Mouse (Mus musculus): ENCODE data around the gene Spocd1.

Gene Spocd1

DNA sequence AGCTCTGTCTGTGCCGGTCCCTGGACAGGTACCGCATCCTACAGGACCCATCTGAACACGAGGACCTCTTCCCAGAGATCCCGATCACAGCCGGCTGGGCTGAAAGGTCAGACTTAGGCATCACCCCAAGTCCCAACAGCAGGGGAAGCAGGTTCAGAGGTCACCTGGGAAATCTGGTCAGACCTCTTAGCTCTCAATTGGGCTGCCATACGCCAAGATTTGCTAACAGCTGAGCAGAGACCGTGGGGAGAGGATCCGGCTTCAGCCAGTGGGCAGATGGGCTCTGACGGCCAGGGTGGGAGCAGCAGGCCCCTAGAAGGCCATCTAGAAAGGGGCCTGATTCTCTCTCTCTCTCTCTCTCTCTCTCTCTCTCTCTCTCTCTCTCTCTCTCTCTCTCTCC lies 45.2 kb downstream of the Spocd1 start:
- no peak for DNase-seq (ENCODE audit: extremely low spot score)

DNA sequence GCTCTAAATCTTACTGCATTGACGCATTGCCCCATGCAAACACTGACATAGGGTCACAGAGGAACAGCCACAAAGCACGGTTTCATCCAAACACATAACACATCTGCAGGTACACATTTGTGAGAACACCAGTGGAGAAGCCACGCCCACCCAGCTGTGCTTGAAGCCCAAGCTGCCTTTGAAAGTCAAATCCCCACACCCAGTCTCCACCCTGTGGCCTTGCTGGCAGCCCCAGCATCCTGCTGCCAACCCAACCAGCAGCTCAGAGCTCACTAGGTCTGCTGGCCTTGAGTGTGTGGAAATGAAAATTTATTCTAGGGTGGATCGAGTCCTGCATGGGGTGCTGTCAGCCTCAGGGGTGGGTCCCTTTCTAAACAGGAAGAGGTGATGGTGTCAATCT lies 48.2 kb downstream of the Spocd1 start:
- no peak for DNase-seq (ENCODE audit: extremely low spot score)

DNA sequence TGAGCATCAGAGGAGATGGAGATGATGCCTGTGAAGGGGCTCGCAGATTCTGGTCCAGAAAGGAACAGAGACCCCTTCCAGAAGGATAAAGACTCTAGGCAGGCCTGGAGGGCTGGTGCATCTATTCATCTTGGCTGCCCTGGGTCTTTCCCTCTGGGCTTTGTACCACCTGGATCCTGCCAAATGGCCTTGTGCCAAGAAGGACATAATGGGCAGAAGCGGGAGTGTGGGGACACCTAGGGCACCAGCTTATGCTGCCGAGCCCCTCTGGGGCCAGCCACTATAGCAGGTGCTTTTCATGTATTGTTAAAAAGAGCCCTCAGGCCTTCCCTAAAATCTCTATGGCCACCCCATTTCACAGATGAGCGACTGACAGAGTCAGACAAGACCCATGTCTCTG lies 49.2 kb downstream of the Spocd1 start:
- no peak for DNase-seq (ENCODE audit: extremely low spot score)

DNA sequence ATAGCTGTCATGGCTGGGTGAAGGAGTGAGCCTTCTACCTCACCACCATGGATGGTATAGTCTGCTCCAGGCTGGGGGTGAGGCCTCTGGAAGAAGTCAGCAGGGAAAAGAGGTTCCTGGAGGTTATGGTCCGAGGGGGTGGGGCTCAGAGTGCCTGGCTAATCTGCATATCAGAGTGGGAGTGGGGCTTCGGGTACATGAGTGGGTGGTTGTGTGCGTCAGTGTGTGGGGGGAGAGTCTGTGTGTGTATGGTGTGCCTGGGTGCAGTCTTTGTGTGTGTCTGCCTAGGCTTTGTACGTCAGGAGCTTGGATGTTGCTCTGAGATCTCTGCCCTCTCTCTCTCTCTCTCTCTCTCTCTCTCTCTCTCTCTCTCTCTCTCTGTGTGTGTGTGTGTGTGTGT lies 49.9 kb downstream of the Spocd1 start:
- DNase-seq (ENCODE audit: extremely low spot score), result no peak

DNA sequence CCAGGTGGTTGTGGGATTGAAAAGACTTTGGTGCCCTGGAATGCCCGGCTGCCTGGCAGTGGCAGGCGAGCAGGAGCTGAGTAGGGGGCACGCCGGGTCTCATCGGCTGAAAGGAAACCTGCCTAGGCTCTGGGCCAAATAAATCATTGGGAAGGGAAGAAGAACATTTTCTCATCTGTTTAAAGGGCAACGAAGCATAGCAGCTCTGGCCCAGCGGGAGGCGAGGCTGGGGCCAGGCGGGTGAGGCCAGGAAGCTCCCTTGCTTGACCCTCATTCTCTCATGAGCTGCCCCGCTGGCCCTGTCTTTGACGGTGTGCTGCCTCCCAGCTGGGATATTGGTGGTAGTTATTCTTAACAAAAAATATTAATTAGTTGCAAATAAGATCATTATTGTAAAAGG lies 52.6 kb downstream of the Spocd1 start:
- no peak for DNase-seq (ENCODE audit: extremely low spot score)

DNA sequence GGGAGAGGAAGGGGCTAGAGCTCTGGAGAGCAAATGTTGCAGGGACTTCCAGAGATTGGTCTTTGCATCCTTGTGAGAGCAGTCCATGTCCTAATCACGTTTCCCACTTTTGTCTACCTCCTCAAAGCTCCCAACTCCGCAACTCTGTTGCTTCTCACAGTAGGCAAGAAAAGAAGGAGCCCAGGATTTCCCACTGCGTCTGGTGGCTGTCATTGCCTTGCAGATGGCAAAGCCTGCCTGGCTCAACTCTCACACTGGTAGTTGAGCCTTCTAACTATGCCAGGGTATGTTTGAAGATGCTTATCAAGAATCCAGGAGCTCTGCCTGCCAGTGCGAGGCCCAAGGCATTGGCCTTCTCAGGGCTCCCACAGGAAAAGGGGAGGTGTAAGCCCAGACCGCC lies 54.0 kb downstream of the Spocd1 start:
- no peak for DNase-seq (ENCODE audit: extremely low spot score)

DNA sequence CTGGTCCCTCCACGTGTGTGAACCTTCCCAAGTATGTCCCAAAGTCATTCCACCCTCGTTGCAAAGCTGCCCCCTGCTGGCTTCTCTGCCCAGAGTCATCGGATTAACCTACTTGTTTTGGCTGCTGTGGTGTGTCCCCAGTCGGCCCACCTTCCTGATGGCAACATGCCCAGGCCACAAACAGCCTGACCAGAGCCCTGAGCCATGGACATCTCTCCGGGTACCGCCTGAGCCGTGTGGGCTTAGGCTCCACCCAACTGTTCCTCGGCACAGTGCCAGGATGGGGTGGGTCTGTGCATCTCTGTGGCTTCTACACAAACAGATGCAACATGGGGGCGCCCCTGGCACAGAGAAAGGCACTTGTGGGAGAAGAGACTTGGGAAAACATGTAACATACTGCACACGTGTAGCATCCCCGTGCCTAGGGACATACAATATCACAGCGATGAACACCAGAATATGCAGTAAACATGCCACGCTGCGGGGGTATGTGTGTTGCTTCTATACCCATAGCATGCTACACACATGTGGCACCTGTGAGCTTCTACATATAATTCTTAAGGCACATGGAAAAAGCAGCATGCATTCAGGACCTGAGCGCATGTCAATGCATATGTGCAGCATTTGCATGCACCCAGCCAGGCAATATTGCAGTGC lies 54.8 kb downstream of the Spocd1 start:
- peak; percentile 72 for DNase-seq (ENCODE audit: extremely low spot score)

DNA sequence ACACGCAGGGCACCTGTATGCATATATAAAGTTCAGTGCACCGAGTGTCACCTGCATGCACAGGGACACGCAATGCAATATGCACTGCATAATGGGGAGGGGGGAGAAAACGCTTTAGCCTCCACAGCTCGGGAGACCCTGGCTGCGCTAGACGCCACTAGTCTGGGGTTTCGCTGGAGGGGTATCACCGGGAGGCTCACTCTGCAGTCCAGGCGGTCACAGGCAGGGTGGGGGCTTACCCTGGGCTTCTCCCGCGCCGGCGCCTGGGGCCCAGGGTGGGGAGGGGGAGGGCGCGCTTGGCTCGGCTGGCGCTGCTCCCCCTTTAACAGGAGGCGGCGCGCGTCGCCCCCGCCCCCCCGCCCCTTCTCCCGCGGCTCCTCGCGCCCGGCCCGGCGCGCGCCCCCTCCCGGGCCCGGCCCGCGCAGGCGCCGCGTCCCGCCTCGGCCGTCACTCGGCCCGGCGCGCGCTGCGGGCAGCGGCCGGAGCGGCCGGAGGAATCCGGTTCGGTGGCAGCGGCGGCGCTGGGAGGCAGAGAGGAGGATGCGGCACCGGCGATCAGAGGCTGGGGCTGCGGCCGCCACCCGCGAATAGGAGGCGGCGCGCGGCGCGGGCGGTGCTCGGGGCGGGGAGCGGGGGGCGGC lies 55.5 kb downstream of the Spocd1 start, which contains the start of gene Adgrb2:
Gene Adgrb2, plus strand, starts transcription at position 450 of the 641 bp plus-strand sequence.
- DNase-seq (ENCODE audit: extremely low spot score), result peak; percentile 46

DNA sequence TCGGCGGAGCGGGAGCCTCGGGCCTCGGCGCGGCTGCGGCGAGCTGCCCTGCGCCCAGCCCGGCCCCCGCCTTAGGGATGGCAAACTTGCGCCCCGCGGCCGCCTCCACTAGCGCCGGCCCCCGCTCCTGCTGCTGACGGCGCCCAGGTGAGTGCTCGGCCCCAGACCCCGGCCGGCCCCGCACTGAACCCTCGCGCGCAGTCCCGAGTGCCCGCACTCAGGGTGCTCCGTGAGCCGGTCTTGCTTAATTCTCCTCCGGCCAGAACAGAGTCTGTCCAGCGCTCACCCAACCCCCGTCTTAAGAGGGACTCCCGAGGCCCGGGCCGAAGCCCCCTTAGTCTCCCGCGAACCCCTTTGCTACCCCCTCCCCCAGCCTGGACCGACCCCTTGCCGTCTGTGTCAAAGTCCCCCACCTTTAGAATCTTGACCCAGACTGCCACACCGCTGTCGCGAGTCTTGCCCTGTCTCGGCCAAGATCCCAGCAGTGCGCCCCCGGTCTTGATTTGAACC lies 56.2 kb downstream of the Spocd1 start:
- DNase-seq (ENCODE audit: extremely low spot score), result peak; percentile 32

DNA sequence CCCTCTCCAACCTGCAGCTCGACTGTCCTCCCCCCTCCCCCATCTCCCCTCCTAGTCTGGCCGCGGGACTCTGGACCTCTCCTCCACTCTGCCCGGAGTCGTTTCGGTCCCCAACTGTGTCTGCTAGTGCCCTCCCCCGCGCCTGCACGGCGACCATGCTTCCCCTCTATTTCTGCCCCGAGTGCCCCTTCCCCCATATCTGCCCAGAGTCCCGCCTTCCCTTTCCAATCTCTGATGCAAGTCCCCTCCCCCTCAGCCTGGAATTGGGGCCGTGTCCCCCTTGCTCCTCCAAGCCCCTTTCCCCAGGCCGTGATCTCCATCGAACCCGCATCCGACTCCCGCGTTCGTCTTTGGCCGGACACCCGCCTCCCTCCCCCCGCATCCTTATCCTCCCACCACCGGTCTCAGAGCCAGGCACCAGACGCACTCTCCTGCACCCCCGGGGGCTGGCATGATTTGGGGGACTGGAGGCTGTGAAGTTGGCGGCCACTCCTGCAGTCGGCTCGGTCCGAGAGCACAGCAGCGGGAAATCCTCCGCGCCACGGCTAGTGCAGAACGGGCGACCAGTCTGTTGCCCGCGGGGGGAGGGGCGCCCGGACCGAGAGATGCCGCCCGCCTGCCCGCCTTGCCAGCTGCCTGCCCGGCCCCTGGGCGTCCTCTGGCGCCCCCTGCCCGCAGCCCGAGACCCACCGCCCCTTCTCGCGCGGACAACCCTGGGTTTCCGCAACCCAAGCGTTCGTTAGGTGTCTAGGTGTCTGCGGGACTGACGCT lies 56.8 kb downstream of the Spocd1 start:
- DNase-seq (ENCODE audit: extremely low spot score), result peak; percentile 69

DNA sequence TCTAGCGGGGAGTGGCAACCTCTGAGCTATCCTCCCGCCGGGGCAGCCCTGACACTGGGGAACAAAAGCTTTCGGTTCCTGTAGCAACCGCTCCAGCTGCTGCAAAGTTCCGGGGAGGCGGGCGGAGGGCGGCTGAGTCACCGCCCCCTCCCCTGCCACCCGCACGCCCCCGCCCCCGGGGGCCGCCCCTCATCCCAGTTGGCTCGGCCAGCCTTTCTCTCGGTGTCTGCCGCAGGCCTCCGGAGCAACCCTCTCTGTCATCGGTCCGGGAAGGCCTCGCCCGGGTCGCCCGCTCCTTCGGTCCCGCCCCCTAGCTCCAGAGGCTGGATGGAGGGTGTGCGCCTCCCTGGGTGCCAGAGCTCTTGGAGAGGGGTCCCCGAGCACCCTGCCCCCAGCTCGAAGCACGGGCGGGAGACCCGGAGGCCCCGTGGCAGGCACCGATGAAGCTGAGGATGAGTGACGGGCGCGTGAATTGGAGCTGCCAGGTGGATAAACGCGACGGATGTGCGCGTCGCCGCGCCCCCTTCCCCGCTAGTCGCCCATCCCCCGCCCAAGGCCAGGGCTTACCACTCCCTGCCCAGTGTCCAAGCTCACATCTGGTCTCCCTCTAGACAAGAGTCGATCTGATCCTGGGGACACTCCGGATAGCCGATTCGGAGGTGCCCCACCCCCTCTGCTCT lies 58.9 kb downstream of the Spocd1 start:
- DNase-seq (ENCODE audit: extremely low spot score), result peak; percentile 67

DNA sequence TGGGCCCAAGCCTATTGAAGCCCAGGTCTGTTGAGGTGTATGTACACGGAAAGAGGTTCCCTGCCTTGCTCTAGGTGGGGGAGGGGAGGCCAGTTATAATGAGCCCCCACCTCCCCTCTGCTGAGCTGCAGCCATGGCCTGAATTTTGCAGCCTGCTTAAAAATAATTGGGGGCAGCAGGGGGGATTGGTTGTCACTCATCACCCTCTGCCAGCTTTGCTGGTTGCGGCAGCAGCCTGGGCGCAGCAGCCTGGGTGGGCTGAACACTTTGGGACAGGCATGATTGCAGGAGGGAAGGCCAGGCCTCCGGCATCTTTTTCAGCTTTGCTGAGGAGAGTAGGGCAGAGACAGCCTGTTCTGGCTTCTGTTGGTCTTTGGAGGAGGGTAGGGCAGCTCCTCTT lies 60.9 kb downstream of the Spocd1 start:
- no peak for DNase-seq (ENCODE audit: extremely low spot score)

DNA sequence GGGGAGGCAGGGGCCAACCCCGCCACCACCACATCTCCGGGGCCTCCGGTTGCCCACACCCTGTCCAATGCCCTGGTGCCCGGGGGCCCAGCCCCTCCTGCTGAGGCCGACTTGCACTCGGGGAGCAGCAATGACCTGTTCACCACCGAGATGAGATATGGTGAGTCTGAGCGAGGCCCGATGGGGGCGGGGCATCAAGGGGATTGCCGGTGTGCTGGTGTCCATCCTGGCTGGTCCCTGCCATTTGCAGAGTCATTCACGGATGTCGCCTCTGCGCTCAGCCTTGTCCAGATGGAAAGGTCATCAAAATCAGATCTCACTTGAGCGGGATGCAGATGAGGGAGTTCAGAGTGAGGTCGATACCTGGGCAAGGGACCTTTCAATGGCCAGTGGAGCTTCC lies 63.7 kb downstream of the Spocd1 start:
- DNase-seq (ENCODE audit: extremely low spot score), result no peak

DNA sequence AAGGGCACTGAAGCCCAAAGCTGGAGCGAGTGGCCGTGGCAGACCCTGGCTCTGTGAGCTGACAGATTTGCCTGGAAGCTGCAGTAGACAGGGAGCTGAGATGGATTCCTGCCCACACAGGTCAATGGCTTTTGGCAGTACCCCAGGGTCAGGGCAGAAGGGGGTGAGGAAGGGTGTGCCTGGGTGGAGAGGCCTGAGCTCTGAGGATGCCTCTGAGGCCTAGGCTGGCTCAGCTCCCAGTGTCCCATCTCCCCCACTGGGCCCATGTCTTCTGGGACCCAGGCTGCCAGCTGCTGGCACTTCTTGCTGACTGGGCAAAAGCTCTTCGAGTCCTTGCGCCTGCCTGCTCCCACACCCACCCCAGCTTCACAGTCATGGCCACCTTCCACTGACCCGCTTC lies 64.2 kb downstream of the Spocd1 start:
- DNase-seq (ENCODE audit: extremely low spot score), result no peak

DNA sequence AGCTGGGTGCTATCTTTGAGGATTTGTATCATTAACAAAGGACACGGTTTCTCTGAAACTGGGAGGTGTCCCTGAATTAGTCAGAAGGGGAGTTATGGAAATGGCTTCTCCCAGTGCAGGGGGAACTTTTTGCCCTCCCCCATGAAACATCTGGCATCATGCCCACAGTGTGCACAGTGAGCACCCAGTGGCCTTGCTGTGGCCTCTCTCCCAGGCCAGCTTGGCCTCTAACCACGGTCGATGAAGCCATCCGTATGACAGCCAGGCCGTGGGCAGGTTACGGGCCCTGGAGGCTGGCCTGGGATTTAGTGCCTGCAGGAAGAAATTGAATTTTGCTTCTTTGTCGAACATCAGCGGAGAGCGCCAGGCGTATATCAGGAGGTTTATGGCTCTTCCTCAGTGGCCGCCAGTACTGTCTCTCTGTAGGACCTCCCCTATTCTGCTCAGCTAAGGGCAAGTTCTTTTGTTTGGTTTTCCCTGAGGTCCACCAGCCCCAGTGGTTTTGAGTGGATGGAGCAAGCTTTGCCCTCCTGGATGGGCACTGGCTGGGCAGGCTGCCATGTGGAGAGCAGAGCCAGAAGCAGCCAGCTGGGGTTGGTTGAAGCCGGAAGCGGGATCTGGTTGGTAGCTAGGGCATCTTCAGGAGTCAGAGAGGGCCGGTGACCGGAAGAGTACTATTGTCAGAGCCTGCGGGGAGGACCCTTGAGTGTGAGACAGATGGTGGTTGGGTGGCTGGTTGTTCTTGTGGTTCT lies 65.1 kb downstream of the Spocd1 start:
- no peak for DNase-seq (ENCODE audit: extremely low spot score)

DNA sequence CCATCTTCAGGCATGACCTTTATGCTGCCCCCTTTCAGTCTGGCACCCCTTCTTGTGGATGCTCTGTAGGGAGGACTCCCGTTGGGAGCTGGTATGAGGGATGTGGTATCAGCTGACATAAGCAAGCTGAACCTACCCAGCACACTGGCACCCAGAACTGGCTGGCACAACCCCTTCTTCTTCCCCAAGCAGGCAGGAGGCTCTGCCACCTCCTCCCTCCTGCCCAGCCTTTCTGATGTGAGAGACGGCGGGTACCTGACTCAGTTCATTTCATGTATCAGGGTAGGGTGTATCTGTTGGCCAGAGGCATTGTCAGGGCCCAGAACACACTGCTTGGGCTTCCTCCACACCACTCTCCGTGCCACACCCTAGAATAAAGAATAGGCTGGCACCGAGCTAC lies 65.7 kb downstream of the Spocd1 start:
- no peak for DNase-seq (ENCODE audit: extremely low spot score)

DNA sequence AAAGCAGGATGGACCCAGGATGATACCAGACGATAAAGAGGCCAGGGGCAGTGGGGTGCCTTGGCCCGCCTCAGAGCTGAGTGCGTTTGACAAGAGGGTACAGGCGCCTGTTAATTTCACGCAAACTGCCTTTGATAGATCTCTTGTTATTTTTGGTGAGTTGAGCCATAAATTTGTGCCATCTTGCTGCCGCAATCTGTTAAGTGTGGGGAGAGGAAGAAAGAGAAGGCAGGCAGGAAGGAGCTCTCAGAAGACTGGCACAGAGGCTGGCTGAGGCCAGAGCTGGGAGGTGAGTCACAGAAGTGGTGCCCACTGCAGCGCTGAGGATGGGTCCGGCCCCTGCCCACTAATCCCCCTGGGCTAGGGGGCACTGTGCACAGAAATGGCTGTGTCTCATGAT lies 66.2 kb downstream of the Spocd1 start:
- no peak for DNase-seq (ENCODE audit: extremely low spot score)

DNA sequence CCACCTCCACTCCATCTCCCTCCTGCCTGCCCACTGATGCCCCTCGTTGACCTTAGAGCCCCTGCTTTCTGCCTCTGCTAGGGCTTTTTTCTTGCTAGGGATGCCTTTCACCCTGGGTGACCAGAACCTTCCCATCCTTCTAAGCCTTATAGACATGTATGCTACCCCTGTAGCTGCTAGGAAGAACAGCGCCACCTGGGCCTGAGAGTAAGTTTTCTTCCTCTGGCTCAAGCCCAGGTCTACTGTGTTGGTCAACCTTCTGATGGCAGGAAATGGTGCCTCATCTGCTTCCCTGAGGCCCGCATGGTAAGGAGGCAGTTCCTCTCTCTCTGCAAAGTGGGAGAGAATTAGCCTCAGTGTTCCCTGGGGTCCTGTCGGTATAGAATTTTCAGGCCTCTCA lies 67.0 kb downstream of the Spocd1 start:
- no peak for DNase-seq (ENCODE audit: extremely low spot score)

DNA sequence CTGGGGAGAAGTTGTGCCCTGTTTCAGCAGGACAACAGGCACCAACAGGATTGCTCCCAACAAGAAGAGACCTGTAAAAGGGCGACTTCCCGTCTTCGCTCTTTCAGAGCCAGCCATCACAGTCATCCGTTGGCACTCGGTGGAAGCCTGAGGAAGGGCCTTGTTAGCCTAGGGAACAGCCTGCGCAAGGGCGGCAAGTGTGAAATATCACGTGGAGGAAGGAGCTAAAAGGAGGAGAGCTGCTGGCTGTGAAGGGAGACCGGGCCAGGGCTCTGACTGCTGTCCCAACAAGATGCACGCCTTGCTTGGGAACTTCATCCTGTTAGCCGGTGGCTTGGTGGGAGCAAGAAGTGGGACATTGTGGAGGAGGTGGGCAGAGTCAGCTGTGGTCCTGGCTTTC lies 69.1 kb downstream of the Spocd1 start:
- no peak for DNase-seq (ENCODE audit: extremely low spot score)

DNA sequence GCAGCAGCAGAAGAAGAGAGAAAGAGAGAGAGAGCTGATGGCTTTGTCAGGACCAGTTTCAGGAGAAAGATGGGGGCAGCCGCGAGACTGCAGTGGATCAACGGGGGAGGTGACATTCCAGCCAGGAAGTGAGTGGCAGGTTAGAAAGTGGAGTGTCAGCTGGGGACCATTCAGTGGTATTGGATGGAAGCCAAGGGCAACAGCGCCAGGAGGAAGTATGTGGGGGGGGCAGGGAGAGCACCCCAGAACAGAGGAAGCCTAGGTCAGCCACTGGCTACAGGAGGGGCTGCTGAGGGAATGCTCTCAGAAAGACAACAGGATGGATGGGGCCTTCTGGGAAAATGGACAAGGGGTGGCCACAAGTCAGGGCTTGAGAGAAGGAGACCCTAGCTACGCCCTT lies 72.7 kb downstream of the Spocd1 start:
- no peak for DNase-seq (ENCODE audit: extremely low spot score)

DNA sequence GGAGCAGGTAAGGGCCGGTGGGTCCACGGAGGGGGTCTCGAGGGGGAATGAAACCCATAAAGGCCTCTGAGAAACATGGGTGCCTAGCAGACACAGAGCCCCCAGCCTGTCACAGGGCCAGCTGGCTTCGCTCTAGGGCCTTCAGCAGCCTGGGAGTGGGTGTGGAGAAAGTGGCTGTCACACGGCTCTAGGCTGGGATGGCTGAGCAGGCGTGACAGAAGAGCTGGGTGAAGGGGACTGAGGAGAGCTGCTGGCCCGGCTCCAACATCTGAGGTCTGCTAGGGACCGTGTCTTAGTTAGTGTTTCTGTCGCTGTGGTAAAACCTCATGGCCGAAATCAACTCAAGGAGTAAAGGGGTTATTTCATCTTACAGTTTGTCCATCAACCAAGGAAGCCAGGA lies 73.1 kb downstream of the Spocd1 start:
- DNase-seq (ENCODE audit: extremely low spot score), result no peak

DNA sequence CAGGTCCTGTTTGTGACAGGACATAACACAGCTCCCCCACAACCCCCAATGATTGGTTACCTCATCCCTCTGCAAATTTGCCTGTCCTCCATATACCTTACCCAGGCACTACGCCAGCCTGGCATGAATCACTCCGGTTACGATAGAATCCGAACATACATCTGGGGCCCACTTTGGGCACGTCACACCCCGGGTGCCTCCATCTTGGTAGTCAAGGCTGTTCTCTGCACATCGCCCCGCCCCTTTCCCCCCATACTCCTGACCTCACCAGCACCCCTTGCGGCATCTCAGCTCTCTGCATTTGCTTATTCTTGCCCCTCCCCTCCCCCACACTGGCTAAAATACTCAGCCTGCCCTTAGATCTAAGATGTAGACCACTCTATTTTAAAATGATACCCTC lies 76.5 kb downstream of the Spocd1 start:
- DNase-seq (ENCODE audit: extremely low spot score), result no peak
